Mouse (Mus musculus) heart, adult 11 months (tissue): ENCODE data around the gene Zbtb11.
"Not testable (repeated sequence)": the region's sequence is repeated elsewhere in the genome, so short reads cannot be mapped to it uniquely, and the experiment has no call there.

Source experiments
- DNase-seq: peaks from one replicate; pipeline ENCODE4 v3.0.0; 2022

Zbtb11 gene

GRCm38 (mm10) chr16:55971735-55972615 is 1.7 kb upstream of the Zbtb11 start:
- DNase-seq: peak; percentile 58

- DNase-seq: peak; percentile 69
Measured at GRCm38 (mm10) chr16:55972626-55973201, 969 bp upstream of the Zbtb11 start.

- DNase-seq: peak; percentile 100
Measured at GRCm38 (mm10) chr16:55974256-55974902, 696 bp downstream of the Zbtb11 start.

DNA sequence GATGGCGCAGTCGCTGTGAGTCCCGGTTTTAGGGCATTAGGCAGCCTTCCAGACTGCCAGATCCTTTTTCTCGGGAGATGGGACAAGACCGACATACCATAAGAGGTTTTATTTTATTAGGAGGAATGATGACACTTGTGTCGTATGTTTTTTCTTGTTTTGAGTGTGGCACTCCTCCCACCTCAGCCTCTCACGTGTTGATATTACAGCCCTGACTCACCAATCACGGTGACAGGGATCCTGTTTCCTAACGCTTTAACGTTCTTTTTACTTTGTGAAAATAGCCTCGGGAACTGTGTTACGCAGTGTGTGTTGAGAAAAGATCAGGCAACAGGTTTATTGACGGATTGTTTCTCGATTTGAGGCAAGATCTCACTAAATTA is 1.2 kb downstream of the Zbtb11 start:
- DNase-seq: no peak

DNA sequence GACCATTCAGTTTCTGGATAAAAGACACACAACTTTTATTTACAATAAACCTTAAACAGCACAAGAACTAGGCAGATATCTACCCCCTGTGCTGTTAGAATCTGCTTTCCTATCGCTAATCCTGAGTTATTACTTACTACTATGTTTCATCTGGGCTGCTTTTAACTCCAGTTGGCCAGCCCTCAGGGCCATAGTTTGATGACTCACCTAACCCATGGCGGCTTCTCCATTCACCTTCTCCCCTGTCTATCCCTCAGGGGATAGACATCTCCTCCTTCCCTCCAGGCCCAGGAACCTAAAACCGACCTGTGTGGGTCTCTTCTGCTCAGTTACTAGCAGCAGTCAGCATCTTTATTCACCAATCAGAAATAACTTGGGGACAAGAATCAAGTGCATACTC is 12.3 kb downstream of the Zbtb11 start:
- peak; percentile 59 for DNase-seq

DNA sequence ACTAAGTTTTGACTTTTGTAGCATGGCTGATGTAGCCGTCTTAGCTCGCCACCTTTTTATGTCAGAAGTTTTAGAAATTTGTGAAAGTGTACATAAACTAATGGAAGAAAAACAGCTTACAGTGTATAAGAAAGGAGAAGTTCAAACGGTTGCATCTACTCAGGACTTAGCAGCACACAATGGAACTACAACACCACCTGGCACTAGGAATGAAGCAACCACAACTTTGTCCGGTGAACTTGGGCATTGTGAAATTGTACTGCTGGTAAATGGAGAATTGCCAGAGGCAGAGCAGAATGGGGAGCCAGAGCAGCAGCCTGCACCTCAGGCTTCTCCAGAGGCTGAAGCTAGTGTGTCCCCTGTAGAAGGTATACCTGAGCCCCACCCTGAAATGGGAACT is 16.6 kb downstream of the Zbtb11 start:
- DNase-seq: peak; percentile 54

GRCm38 (mm10) chr16:55994235-55994634 is 20.6 kb downstream of the Zbtb11 start:
- no peak for DNase-seq

GRCm38 (mm10) chr16:56006798-56007197 is 33.1 kb downstream of the Zbtb11 start:
- no peak for DNase-seq

GRCm38 (mm10) chr16:56008862-56009261 is 35.2 kb downstream of the Zbtb11 start:
- no peak for DNase-seq

DNA sequence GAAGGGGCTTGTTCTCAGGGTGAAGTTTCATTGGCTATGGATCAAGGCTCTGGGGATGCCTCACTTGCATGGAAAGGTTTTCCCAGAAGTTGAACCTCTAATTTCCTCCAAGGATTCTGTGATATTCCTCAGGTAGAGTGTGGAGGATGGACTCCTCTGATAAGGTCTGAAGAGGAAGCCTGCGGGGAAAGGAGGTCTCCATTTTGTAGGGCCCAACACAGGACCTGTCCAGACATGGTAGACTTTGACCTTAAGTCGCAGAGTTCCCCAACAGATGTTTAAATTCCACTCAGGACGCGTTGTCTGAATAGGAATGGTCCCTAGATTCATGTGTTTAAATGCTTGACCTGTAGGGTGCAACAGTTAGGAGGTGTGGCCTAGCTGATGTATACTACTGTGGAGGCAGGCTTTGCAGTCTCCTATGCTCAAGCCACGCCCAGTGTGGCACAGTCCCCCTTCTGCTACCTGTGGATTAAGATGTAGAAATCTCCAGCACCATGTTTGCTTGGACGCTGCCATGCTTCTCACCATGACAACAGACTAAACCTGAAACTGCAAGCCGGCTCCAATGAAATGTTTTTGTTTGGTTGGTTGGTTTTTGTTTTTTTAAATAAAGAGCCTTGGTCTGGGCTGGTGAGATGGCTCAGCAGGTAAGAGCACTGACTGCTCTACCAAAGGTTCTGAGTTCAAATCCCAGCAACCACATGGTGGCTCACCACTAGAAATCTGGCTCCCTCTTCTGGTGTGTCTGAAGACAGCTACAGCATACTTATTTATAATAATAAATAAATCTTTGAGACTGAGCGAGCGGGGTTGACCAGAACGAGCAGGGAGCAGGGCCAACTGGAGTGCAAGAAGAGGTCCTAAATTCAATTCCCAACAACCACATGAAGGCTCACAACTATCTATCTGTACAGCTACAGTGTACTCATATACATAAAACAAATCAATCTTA is 39.4 kb downstream of the Zbtb11 start:
- DNase-seq: peak; percentile 84

DNA sequence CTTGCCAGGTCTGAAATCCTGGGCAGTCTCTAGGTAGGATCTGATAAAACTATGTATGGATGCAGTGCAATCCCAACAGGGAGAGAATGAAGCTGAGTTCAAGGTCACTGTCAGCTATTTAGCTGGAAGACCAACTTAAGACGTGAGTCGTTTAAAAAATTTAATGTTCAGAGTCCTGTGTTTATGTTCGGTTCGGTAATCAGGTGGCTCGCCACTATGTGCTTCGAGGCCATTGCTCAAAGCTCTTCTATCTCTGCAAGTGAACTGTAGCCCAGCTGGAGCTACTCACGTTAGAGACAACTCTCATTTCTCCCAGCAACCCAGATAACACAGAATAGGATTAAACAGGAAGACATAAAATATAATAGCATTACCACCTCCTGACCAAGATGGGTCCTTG is 40.4 kb downstream of the Zbtb11 start:
- DNase-seq: no peak

DNA sequence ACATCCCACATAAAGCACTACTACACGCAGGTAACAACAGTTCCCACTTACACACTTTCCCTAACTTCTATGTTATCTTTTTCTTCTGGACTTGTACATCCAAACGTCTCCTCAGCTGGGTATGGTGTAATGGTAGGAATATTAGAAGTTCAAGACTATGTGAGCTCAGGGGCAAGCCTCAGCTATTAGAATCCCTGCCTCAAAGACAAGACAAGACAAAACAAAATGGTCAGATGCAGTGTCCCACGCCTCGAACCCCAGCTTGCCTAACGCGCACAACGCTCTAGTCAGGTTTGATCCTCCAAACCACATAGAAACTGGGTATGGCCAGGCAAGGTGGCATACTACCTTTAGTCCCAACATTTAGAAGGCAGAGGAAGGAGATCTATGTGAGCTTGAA is 46.0 kb downstream of the Zbtb11 start:
- peak; percentile 84 for DNase-seq

DNA sequence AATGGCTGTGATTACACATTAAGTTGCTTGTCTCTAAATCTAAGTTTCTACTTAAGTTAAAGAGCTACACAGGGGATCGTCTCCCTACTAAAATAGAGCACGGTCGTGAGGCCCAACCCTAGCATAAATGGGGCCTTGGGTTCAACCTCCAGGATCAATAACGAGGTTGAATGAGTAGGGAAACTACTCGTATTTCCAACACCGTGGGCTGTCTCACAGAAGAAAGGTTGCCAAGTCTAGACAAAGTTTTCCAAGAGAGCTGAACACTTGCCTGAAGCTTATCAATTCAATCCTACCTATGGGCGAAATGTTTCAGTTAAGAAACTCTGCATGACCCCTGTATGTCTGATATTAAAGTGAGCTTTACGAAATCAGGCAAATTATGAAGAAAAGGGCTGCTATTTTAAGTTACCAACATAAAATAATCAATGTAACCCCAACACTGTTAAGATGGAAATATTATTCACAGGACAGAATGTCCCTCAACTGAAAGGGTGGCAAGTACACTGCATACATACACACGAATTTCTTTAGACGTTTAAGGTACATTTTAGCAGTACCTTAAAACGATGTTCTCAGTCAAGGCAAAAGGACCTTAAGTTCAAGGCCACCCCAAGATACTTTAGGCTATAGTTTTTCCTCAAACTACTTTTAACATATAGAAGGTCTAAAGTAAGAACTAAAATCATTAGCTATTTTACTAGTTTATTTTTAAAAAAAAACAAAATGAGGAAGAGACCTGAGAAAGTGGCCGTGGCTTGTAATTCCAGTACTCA is 54.4 kb downstream of the Zbtb11 start:
- DNase-seq: peak; percentile 61

- peak; percentile 89 for DNase-seq
Measured at GRCm38 (mm10) chr16:56028722-56029551, 55.3 kb downstream of the Zbtb11 start.

DNA sequence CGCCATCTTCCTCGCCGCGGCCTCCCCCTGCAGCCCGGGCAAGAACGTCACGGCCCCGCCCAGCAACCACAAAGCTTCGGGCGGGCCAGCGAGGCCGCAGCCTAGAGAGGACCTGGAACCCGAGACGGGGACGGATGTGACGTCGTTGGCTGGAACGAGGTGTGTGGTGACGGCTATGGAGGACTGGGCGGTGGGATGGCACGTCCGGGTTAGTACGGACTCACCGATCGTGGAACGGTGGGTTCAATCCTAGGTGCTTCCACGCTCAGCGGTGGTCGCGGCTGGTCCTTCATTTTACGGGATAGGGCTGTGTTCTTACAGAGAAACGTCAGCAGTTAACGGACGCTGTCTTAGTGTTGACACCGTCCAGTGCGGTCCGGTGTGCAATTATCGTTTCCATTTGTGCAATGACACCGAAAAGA is 56.0 kb downstream of the Zbtb11 start, which contains the start of gene Pcnp:
Gene Pcnp (minus strand): TSS at position 79 of the 422 bp plus-strand sequence.
- DNase-seq: peak; percentile 100

DNA sequence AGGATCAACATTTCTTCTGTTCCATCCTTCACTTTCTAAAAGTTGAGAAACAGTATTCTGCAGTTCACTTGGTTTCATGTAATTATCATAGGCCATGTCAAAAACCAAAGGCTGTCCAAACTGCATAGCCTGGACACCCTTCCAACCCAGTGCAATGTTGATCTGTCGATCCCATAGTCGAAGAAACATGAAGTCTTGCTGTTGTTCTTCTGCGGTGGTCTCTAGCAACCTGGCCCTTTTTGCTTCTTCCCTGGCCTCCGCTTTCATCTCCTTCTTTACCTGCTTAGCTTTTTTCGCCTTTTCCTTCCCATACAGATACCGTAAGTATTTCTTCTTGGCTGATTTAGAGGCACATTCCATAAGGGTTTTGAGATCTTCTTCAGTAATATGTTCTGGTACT is 60.9 kb downstream of the Zbtb11 start:
- DNase-seq: peak; percentile 68

- DNase-seq: peak; percentile 33
Measured at GRCm38 (mm10) chr16:56036501-56036900, 62.8 kb downstream of the Zbtb11 start.

DNA sequence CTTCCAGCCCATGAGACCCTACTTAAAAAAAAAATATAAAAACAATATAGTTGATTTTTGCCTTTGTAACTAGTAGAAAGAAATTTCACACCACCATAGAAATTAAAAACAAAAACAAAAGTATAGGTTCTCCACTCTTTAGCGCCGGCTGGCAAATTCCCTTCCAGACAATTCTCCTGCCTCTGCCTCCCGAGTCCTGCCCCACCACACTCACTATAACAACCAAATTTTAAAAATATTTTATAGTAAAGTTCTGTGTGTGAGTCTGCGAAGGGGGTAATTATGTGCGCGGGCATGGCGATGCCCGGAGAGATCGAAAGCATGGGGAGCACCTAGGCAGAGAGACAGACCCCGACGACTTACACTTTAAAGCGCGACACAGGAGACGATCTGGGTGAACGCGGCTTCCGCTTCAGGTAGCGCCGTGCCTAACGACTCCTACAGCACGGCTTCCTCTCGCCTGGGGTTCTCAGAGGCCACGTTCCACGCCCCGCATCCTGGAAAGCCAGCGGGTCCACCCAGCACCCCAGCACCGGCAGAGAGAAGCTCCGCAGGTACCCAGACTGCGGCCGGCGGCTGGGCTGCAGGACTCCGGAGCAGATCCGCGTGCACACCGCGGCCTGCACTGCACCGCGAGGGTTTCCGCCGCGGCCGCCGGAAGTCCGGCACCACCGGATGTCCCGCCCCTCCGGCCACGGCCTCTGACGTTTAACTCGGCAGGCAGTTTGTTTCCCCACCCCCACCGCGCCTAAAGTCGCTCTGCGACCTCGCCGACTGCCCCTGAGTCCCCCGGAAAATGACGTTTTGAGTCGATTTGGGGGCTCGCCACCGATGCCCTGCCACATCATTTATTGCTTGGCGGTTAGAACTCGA is 63.7 kb downstream of the Zbtb11 start, which contains the start of gene Trmt10c:
Gene Trmt10c (minus strand): TSS at position 682 of the 873 bp plus-strand sequence.
- DNase-seq: peak; percentile 99

DNA sequence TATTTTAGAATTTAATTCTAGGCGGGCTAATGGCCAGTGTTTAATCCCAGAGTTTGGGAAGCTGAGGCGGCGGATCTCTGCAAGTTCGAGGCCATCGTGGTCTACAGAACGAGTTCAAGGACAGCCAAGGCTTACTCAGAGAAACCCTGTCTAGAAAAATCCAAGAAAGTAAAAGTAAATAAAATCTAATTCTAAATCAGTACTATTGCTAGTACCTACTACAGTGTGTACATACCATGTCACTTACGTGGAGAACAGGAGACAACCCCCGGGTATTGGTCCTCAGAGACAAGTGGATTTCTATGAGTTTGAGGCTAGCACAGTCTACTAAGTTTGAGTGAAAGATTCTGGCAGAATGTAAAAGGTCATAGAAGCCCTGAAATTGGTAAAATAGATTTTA is 64.4 kb downstream of the Zbtb11 start:
- DNase-seq: no peak

DNA sequence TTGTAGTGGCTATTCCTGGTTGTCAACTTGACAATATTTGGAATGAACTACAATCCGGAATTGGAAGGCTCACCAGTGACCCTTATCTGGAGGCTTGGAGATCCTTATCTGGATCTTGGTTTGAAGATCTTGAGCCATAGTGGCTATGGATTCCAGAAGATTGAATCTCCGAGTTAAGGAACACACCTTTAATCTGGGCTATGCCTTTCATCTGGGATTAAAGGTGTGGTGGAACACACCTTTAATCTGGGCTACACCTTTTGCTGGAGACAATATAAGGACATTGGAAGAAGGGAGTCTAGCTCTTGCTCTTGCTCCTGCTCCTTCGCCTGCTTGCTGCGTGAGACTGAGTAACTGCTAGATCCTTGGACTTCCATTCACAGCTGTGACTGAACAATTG is 74.4 kb downstream of the Zbtb11 start, which contains the start of gene Senp7:
Gene Senp7 (plus strand): TSS at position 301 of the 400 bp plus-strand sequence.
- DNase-seq: not testable (repeated sequence)
